Mouse (Mus musculus): ENCODE measurements at regions not wholly inside any gene's neighbourhood (a gene's known extent, or its start where the extent isn't known, plus 50 kb on each side); places are given as distances from the start of the nearest gene placed in this dataset.

DNA sequence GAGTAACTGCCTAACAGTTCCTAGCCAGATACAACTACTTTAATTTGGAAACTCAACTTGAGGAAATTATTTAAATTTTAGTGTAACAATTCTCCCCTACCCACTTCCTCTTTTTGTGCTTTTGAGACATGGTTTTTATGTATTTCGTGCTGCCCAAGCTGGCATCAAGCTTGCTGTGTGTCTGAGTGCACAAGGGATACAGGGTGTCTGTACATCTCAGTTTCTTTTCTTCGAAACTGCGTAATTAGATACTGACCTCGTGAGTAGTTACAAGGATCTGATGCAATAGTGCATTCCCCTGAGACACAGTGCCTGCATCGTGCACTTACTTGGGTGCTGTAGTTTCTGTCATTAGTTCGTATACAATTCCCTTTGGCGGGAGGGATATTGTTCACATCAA, 192.4 kb downstream of the Ube2e3 start:
- TF ChIP-seq POLR2A (IDR thresholded peaks at IDR 0.05; ENCODE audit: low read depth, low read length), result peak; percentile 37; the same call in 1 of the 2 replicates
- TF ChIP-seq MAZ (IDR thresholded peaks at IDR 0.05; ENCODE audit: low read depth, low read length), result no peak
- TF ChIP-seq EP300 (IDR thresholded peaks at IDR 0.05; ENCODE audit: low read length), result peak; percentile 89
- peak; percentile 95 for TF ChIP-seq ETS1 (conservative IDR thresholded peaks at IDR 0.05; ENCODE audit: low read depth, low read length)
- TF ChIP-seq ZNF384 (IDR thresholded peaks at IDR 0.05; ENCODE audit: low read depth, low read length), result no peak; the same call in 1 of the 2 replicates
- no peak for TF ChIP-seq CHD1 (IDR thresholded peaks at IDR 0.05; ENCODE audit: low read depth, low read length)
- TF ChIP-seq CTCF (conservative IDR thresholded peaks at IDR 0.05 in 1 of 2, IDR thresholded peaks at IDR 0.05 in 1 of 2; ENCODE audit: low read depth in 2 of 2, low read length in 2 of 2), result no peak
